Mouse (Mus musculus): ENCODE measurements around the gene Gja5. TPM values are rescaled to one million over a fixed set of nuclear protein-coding genes. Genes with fewer than 3 reads are reported as not detected.

Gja5 gene
- polyA plus RNA-seq, 1 experiment from 2014 or later = 34.7 TPM

- no peak for ATAC-seq (replicated peaks; ENCODE audit: insufficient number of reproducible peaks, low FRiP score, low TSS enrichment)
- H3K36me3 ChIP-seq (ENCODE audit: control insufficient read depth, insufficient read depth, low read length) = no peaks in the 10 kb centered on the region
Measured at GRCm38 (mm10) chr3:96979020-96979419, 74.5 kb downstream of the Gja5 start.

GRCm38 (mm10) chr3:96981833-96982232 lies 77.3 kb downstream of the Gja5 start:
- no peak overlapping the region for H3K4me3 ChIP-seq (ENCODE audit: low read depth, low read length)
- WGBS (ENCODE audit: insufficient replicate concordance) = 59% methylated on average over 3 of the region's 3 CpGs
- no peaks in the 10 kb centered on the region for H3K9me3 ChIP-seq (replicated peaks; ENCODE audit: control insufficient read depth, low read length)
- no peaks in the 10 kb centered on the region for H3K36me3 ChIP-seq (ENCODE audit: control insufficient read depth, insufficient read depth, low read length)
- no peaks in the 10 kb centered on the region for H3K27me3 ChIP-seq (ENCODE audit: control insufficient read depth, insufficient read depth, low read length)
- no peak overlapping the region for H3K4me2 ChIP-seq
- H3K27ac ChIP-seq (ENCODE audit: low read depth, low read length) = no peak overlapping the region
- ATAC-seq (replicated peaks; ENCODE audit: insufficient number of reproducible peaks, low FRiP score, low TSS enrichment) = no peak
- no peak overlapping the region for H3K9ac ChIP-seq (ENCODE audit: low read depth, low read length)
- H3K4me1 ChIP-seq (ENCODE audit: control insufficient read depth, insufficient read depth, low read length) = no peaks in the 10 kb centered on the region

More at GRCm38 (mm10) chr3:96979020-96979419, 74.5 kb downstream of the Gja5 start:
- WGBS (ENCODE audit: insufficient replicate concordance) = 73% methylated on average over 3 of the region's 3 CpGs
- H3K4me2 ChIP-seq = no peak overlapping the region
- H3K9me3 ChIP-seq (replicated peaks; ENCODE audit: control insufficient read depth, low read length) = no peaks in the 10 kb centered on the region
- no peaks in the 10 kb centered on the region for H3K27me3 ChIP-seq (ENCODE audit: control insufficient read depth, insufficient read depth, low read length)
- no peak overlapping the region for H3K27ac ChIP-seq (ENCODE audit: low read depth, low read length)
- H3K9ac ChIP-seq (ENCODE audit: low read depth, low read length) = no peak overlapping the region
- H3K4me3 ChIP-seq (ENCODE audit: low read depth, low read length) = no peak overlapping the region
- peaks cover 8% of the 10 kb centered on the region for H3K4me1 ChIP-seq (ENCODE audit: control insufficient read depth, insufficient read depth, low read length)

GRCm38 (mm10) chr3:96982666-96983065 lies 78.2 kb downstream of the Gja5 start:
- H3K36me3 ChIP-seq (ENCODE audit: control insufficient read depth, insufficient read depth, low read length) = no peaks in the 10 kb centered on the region
- H3K9ac ChIP-seq (ENCODE audit: low read depth, low read length) = no peak overlapping the region
- no peak for ATAC-seq (replicated peaks; ENCODE audit: insufficient number of reproducible peaks, low FRiP score, low TSS enrichment)
- no peaks in the 10 kb centered on the region for H3K27me3 ChIP-seq (ENCODE audit: control insufficient read depth, insufficient read depth, low read length)
- H3K27ac ChIP-seq (ENCODE audit: low read depth, low read length) = no peak overlapping the region
- no peak overlapping the region for H3K4me3 ChIP-seq (ENCODE audit: low read depth, low read length)
- no peaks in the 10 kb centered on the region for H3K9me3 ChIP-seq (replicated peaks; ENCODE audit: control insufficient read depth, low read length)
- no peaks in the 10 kb centered on the region for H3K4me1 ChIP-seq (ENCODE audit: control insufficient read depth, insufficient read depth, low read length)
- 75% methylated on average over 2 of the region's 2 CpGs for WGBS (ENCODE audit: insufficient replicate concordance)
- no peak overlapping the region for H3K4me2 ChIP-seq

- no peak overlapping the region for H3K4me3 ChIP-seq (ENCODE audit: low read depth, low read length)
- no peak overlapping the region for H3K9ac ChIP-seq (ENCODE audit: low read depth, low read length)
- H3K27me3 ChIP-seq (ENCODE audit: control insufficient read depth, insufficient read depth, low read length) = no peaks in the 10 kb centered on the region
- no peaks in the 10 kb centered on the region for H3K36me3 ChIP-seq (ENCODE audit: control insufficient read depth, insufficient read depth, low read length)
- 31% methylated on average over 3 of the region's 3 CpGs for WGBS (ENCODE audit: insufficient replicate concordance)
- ATAC-seq (replicated peaks; ENCODE audit: insufficient number of reproducible peaks, low FRiP score, low TSS enrichment) = no peak
- H3K9me3 ChIP-seq (replicated peaks; ENCODE audit: control insufficient read depth, low read length) = no peaks in the 10 kb centered on the region
- H3K4me1 ChIP-seq (ENCODE audit: control insufficient read depth, insufficient read depth, low read length) = peaks cover 4% of the 10 kb centered on the region; the same call in 1 of the 2 replicates
- no peak overlapping the region for H3K4me2 ChIP-seq
- no peak overlapping the region for H3K27ac ChIP-seq (ENCODE audit: low read depth, low read length)
Measured at GRCm38 (mm10) chr3:96992526-96992925, 88.0 kb downstream of the Gja5 start.

- ATAC-seq (replicated peaks; ENCODE audit: insufficient number of reproducible peaks, low FRiP score, low TSS enrichment) = no peak
- Histone ChIP-seq H3K4me2 (no peak overlapping the region), H3K27ac (ENCODE audit: low read depth, low read length) (no peak overlapping the region), H3K4me1 (ENCODE audit: control insufficient read depth, insufficient read depth, low read length) (peaks cover 9% of the 10 kb centered on the region; the same call in 1 of the 2 replicates), H3K9me3 (replicated peaks; ENCODE audit: control insufficient read depth, low read length) (no peaks in the 10 kb centered on the region), H3K4me3 (ENCODE audit: low read depth, low read length) (no peak overlapping the region), H3K9ac (ENCODE audit: low read depth, low read length) (no peak overlapping the region), H3K27me3 (ENCODE audit: control insufficient read depth, insufficient read depth, low read length) (no peaks in the 10 kb centered on the region), H3K36me3 (ENCODE audit: control insufficient read depth, insufficient read depth, low read length) (no peaks in the 10 kb centered on the region)
- WGBS (ENCODE audit: insufficient replicate concordance) = 53% methylated on average over 6 of the region's 6 CpGs
Measured at GRCm38 (mm10) chr3:96997770-96998169, 93.3 kb downstream of the Gja5 start.

- no peak for ATAC-seq (replicated peaks; ENCODE audit: insufficient number of reproducible peaks, low FRiP score, low TSS enrichment)
- no peaks in the 10 kb centered on the region for H3K27me3 ChIP-seq (ENCODE audit: control insufficient read depth, insufficient read depth, low read length)
- H3K9ac ChIP-seq (ENCODE audit: low read depth, low read length) = no peak overlapping the region
Measured at GRCm38 (mm10) chr3:97003111-97003510, 98.6 kb downstream of the Gja5 start.

GRCm38 (mm10) chr3:97004509-97004908 lies 100.0 kb downstream of the Gja5 start:
- Histone ChIP-seq H3K9ac (ENCODE audit: low read depth, low read length) (no peak overlapping the region), H3K27ac (ENCODE audit: low read depth, low read length) (no peak overlapping the region), H3K4me2 (no peak overlapping the region), H3K27me3 (ENCODE audit: control insufficient read depth, insufficient read depth, low read length) (no peaks in the 10 kb centered on the region), H3K4me1 (ENCODE audit: control insufficient read depth, insufficient read depth, low read length) (no peaks in the 10 kb centered on the region), H3K9me3 (replicated peaks; ENCODE audit: control insufficient read depth, low read length) (no peaks in the 10 kb centered on the region), H3K4me3 (ENCODE audit: low read depth, low read length) (no peak overlapping the region), H3K36me3 (ENCODE audit: control insufficient read depth, insufficient read depth, low read length) (no peaks in the 10 kb centered on the region)
- WGBS (ENCODE audit: insufficient replicate concordance) = 75% methylated on average over 4 of the region's 4 CpGs
- ATAC-seq (replicated peaks; ENCODE audit: insufficient number of reproducible peaks, low FRiP score, low TSS enrichment) = no peak

More at GRCm38 (mm10) chr3:97003111-97003510, 98.6 kb downstream of the Gja5 start:
- Histone ChIP-seq H3K4me1 (ENCODE audit: control insufficient read depth, insufficient read depth, low read length) (no peaks in the 10 kb centered on the region), H3K9me3 (replicated peaks; ENCODE audit: control insufficient read depth, low read length) (no peaks in the 10 kb centered on the region), H3K36me3 (ENCODE audit: control insufficient read depth, insufficient read depth, low read length) (no peaks in the 10 kb centered on the region), H3K4me3 (ENCODE audit: low read depth, low read length) (no peak overlapping the region), H3K27ac (ENCODE audit: low read depth, low read length) (no peak overlapping the region), H3K4me2 (no peak overlapping the region)
- 91% methylated on average over 10 of the region's 10 CpGs for WGBS (ENCODE audit: insufficient replicate concordance)

GRCm38 (mm10) chr3:97007010-97007448 lies 102.5 kb downstream of the Gja5 start:
- no peak for ATAC-seq (replicated peaks; ENCODE audit: insufficient number of reproducible peaks, low FRiP score, low TSS enrichment)
- H3K4me3 ChIP-seq (ENCODE audit: low read depth, low read length) = no peak overlapping the region

GRCm38 (mm10) chr3:97025226-97025625 lies 120.7 kb downstream of the Gja5 start:
- no peaks in the 10 kb centered on the region for H3K36me3 ChIP-seq (ENCODE audit: control insufficient read depth, insufficient read depth, low read length)
- H3K4me2 ChIP-seq = no peak overlapping the region
- H3K9me3 ChIP-seq (replicated peaks; ENCODE audit: control insufficient read depth, low read length) = no peaks in the 10 kb centered on the region
- no peak overlapping the region for H3K4me3 ChIP-seq (ENCODE audit: low read depth, low read length)
- H3K27ac ChIP-seq (ENCODE audit: low read depth, low read length) = no peak overlapping the region
- H3K27me3 ChIP-seq (ENCODE audit: control insufficient read depth, insufficient read depth, low read length) = peaks cover 8% of the 10 kb centered on the region; the same call in 1 of the 2 replicates
- no peak overlapping the region for H3K9ac ChIP-seq (ENCODE audit: low read depth, low read length)
- no peak for ATAC-seq (replicated peaks; ENCODE audit: insufficient number of reproducible peaks, low FRiP score, low TSS enrichment)
- no peaks in the 10 kb centered on the region; the same call in 1 of the 2 replicates for H3K4me1 ChIP-seq (ENCODE audit: control insufficient read depth, insufficient read depth, low read length)
- WGBS (ENCODE audit: insufficient replicate concordance) = 56% methylated on average over 5 of the region's 5 CpGs

More at GRCm38 (mm10) chr3:97007010-97007448, 102.5 kb downstream of the Gja5 start:
- no peaks in the 10 kb centered on the region for H3K36me3 ChIP-seq (ENCODE audit: control insufficient read depth, insufficient read depth, low read length)
- H3K27me3 ChIP-seq (ENCODE audit: control insufficient read depth, insufficient read depth, low read length) = no peaks in the 10 kb centered on the region
- H3K9ac ChIP-seq (ENCODE audit: low read depth, low read length) = no peak overlapping the region
- no peaks in the 10 kb centered on the region for H3K4me1 ChIP-seq (ENCODE audit: control insufficient read depth, insufficient read depth, low read length)
- 70% methylated on average over 3 of the region's 3 CpGs for WGBS (ENCODE audit: insufficient replicate concordance)
- no peak overlapping the region for H3K27ac ChIP-seq (ENCODE audit: low read depth, low read length)
- H3K4me2 ChIP-seq = no peak overlapping the region
- H3K9me3 ChIP-seq (replicated peaks; ENCODE audit: control insufficient read depth, low read length) = no peaks in the 10 kb centered on the region
